Mouse (Mus musculus): ENCODE measurements around the gene Rp2.
"Not testable (repeated sequence)": the region's sequence is repeated elsewhere in the genome, so short reads cannot be mapped to it uniquely, and the experiment has no call there.

GRCm38 (mm10) chrX:20350241-20350640 lies 14.0 kb upstream of the Rp2 start:
- TF ChIP-seq EP300 (optimal IDR thresholded peaks at IDR 0.05); CTCF (IDR thresholded peaks at IDR 0.05; ENCODE audit: low read depth): not testable (repeated sequence)

Measured in stomach, postnatal 0 days (tissue).